Mouse (Mus musculus): ENCODE results near the gene Ldb1. TPM values are rescaled to one million over a fixed set of nuclear protein-coding genes. Genes with fewer than 3 reads are reported as not detected.
A peak's percentile ranks its signal among the peaks of the same experiment; 100 is the strongest.

The Ldb1 gene
- polyA plus RNA-seq, 1 experiment: 217 TPM

- Histone ChIP-seq H3K4me1 (ENCODE audit: control insufficient read depth, insufficient read depth, low read length) (peaks cover 8% of the 10 kb centered on the region), H3K27ac (ENCODE audit: control insufficient read depth, insufficient read depth, low read depth, low read length, poor library complexity) (no peak overlapping the region), H3K4me3 (replicated peaks; ENCODE audit: control insufficient read depth, low read depth, low read length) (peak overlapping the region; percentile 40)
- WGBS: 70% methylated on average over 13 of the region's 13 CpGs
- no peak for TF ChIP-seq POLR2A (IDR thresholded peaks at IDR 0.05; ENCODE audit: borderline replicate concordance, control insufficient read depth, low read depth, low read length)
- peak; percentile 35; the same call in 1 of the 2 replicates for TF ChIP-seq CTCF (IDR thresholded peaks at IDR 0.05; ENCODE audit: control insufficient read depth, insufficient read depth, low read length)
Observed at GRCm38 (mm10) chr19:46036477-46037242, 8.4 kb downstream of the Ldb1 start.

GRCm38 (mm10) chr19:46035971-46036370 lies 9.0 kb downstream of the Ldb1 start:
- 89% methylated on average over 13 of the region's 13 CpGs for WGBS
- TF ChIP-seq CTCF (IDR thresholded peaks at IDR 0.05; ENCODE audit: control insufficient read depth, insufficient read depth, low read length) (no peak), POLR2A (IDR thresholded peaks at IDR 0.05; ENCODE audit: borderline replicate concordance, control insufficient read depth, low read depth, low read length) (no peak)
- no peak overlapping the region for H3K27ac ChIP-seq (ENCODE audit: control insufficient read depth, insufficient read depth, low read depth, low read length, poor library complexity)
- peaks cover 7% of the 10 kb centered on the region for H3K4me1 ChIP-seq (ENCODE audit: control insufficient read depth, insufficient read depth, low read length)
- H3K4me3 ChIP-seq (replicated peaks; ENCODE audit: control insufficient read depth, low read depth, low read length): no peak overlapping the region

GRCm38 (mm10) chr19:46033911-46034310 lies 11.1 kb downstream of the Ldb1 start:
- H3K27ac ChIP-seq (ENCODE audit: control insufficient read depth, insufficient read depth, low read depth, low read length, poor library complexity): no peak overlapping the region
- WGBS: 92% methylated on average over 11 of the region's 11 CpGs
- H3K4me3 ChIP-seq (replicated peaks; ENCODE audit: control insufficient read depth, low read depth, low read length): no peak overlapping the region
- no peak for TF ChIP-seq POLR2A (IDR thresholded peaks at IDR 0.05; ENCODE audit: borderline replicate concordance, control insufficient read depth, low read depth, low read length)
- no peak for TF ChIP-seq CTCF (IDR thresholded peaks at IDR 0.05; ENCODE audit: control insufficient read depth, insufficient read depth, low read length)
- H3K4me1 ChIP-seq (ENCODE audit: control insufficient read depth, insufficient read depth, low read length): peaks cover 3% of the 10 kb centered on the region

GRCm38 (mm10) chr19:46032731-46033510 lies 12.1 kb downstream of the Ldb1 start:
- Histone ChIP-seq H3K4me1 (ENCODE audit: control insufficient read depth, insufficient read depth, low read length) (peaks cover 1% of the 10 kb centered on the region), H3K27ac (ENCODE audit: control insufficient read depth, insufficient read depth, low read depth, low read length, poor library complexity) (no peak overlapping the region), H3K4me3 (replicated peaks; ENCODE audit: control insufficient read depth, low read depth, low read length) (no peak overlapping the region)
- TF ChIP-seq POLR2A (IDR thresholded peaks at IDR 0.05; ENCODE audit: borderline replicate concordance, control insufficient read depth, low read depth, low read length): no peak
- no peak for TF ChIP-seq CTCF (IDR thresholded peaks at IDR 0.05; ENCODE audit: control insufficient read depth, insufficient read depth, low read length)
- 93% methylated on average over 26 of the region's 26 CpGs for WGBS

- no peak overlapping the region for H3K4me3 ChIP-seq (replicated peaks; ENCODE audit: control insufficient read depth, low read depth, low read length)
- WGBS: 72% methylated on average over 9 of the region's 9 CpGs
- no peak for TF ChIP-seq POLR2A (IDR thresholded peaks at IDR 0.05; ENCODE audit: borderline replicate concordance, control insufficient read depth, low read depth, low read length)
- TF ChIP-seq CTCF (IDR thresholded peaks at IDR 0.05; ENCODE audit: control insufficient read depth, insufficient read depth, low read length): no peak
- H3K4me1 ChIP-seq (ENCODE audit: control insufficient read depth, insufficient read depth, low read length): peaks cover 1% of the 10 kb centered on the region; the same call in 1 of the 2 replicates
- no peak overlapping the region for H3K27ac ChIP-seq (ENCODE audit: control insufficient read depth, insufficient read depth, low read depth, low read length, poor library complexity)
Observed at GRCm38 (mm10) chr19:46031689-46032432, 13.2 kb downstream of the Ldb1 start.

GRCm38 (mm10) chr19:46030196-46030983 lies 14.6 kb downstream of the Ldb1 start:
- WGBS: 84% methylated on average over 10 of the region's 10 CpGs
- H3K4me1 ChIP-seq (ENCODE audit: control insufficient read depth, insufficient read depth, low read length): no peaks in the 10 kb centered on the region
- no peak for TF ChIP-seq POLR2A (IDR thresholded peaks at IDR 0.05; ENCODE audit: borderline replicate concordance, control insufficient read depth, low read depth, low read length)
- TF ChIP-seq CTCF (IDR thresholded peaks at IDR 0.05; ENCODE audit: control insufficient read depth, insufficient read depth, low read length): no peak
- H3K4me3 ChIP-seq (replicated peaks; ENCODE audit: control insufficient read depth, low read depth, low read length): no peak overlapping the region
- no peak overlapping the region for H3K27ac ChIP-seq (ENCODE audit: control insufficient read depth, insufficient read depth, low read depth, low read length, poor library complexity)

- WGBS: 83% methylated on average over 1 of the region's 1 CpGs
- H3K27ac ChIP-seq (ENCODE audit: control insufficient read depth, insufficient read depth, low read depth, low read length, poor library complexity): no peak overlapping the region
- H3K4me3 ChIP-seq (replicated peaks; ENCODE audit: control insufficient read depth, low read depth, low read length): no peak overlapping the region
- no peaks in the 10 kb centered on the region for H3K4me1 ChIP-seq (ENCODE audit: control insufficient read depth, insufficient read depth, low read length)
- TF ChIP-seq CTCF (IDR thresholded peaks at IDR 0.05; ENCODE audit: control insufficient read depth, insufficient read depth, low read length): no peak
- no peak for TF ChIP-seq POLR2A (IDR thresholded peaks at IDR 0.05; ENCODE audit: borderline replicate concordance, control insufficient read depth, low read depth, low read length)
Observed at GRCm38 (mm10) chr19:46029652-46030051, 15.4 kb downstream of the Ldb1 start.
